9 mouse cellular contexts compared by ENCODE assay signal in genomic region chr1:133921304-133921751, GRCm38 (mm10). TPM values are rescaled to one million over a fixed set of nuclear protein-coding genes. Genes with fewer than 3 reads are reported as not detected.
DNase-seq lines count a peak whose midpoint lies in the region; ATAC-seq and TF ChIP-seq lines count a peak whose summit lies in the region.
"Had no signal": no experiment of that assay in that cellular context is flagged by ENCODE, and none has a peak within 500 bp of the region (broad histone marks: within the 10 kb centered on the region; RNA-seq: fewer than 3 reads in every experiment).

TSS of gene Prelp (minus strand) at chr1:133921414.

- no peaks in the 10 kb centered on the region for H3K27me3 ChIP-seq in forebrain, embryonic 11.5 days (ENCODE audit: control insufficient read depth, insufficient read depth, low read length)
- H3K27me3 ChIP-seq in limb, embryonic 12.5 days, result no peaks in the 10 kb centered on the region; the same call in 1 of the 2 replicates
- H3K27me3 ChIP-seq in neural tube, embryonic 12.5 days (replicated peaks), result no peaks in the 10 kb centered on the region

- WGBS in forebrain, embryonic 11.5 days, result 17% methylated on average over 8 of the region's 8 CpGs
- 17% methylated on average over 8 of the region's 8 CpGs for WGBS in limb, embryonic 12.5 days
- WGBS in neural tube, embryonic 12.5 days, result 20% methylated on average over 8 of the region's 8 CpGs

- no peak for TF ChIP-seq CTCF in left cerebral cortex, adult 2 months (IDR thresholded peaks at IDR 0.05)

- 0 out of 2 replicates have a peak within 1 kb of the TSS, but pooled peaks have one; percentile 19 for H3K27ac ChIP-seq in left cerebral cortex, adult 2 months
- no peak within 1 kb of the TSS for H3K27ac ChIP-seq in forebrain, embryonic 11.5 days (ENCODE audit: low read depth, low read length)
- H3K27ac ChIP-seq in limb, embryonic 12.5 days, result peak within 1 kb of the TSS; percentile 77
- no peak within 1 kb of the TSS for H3K27ac ChIP-seq in neural tube, embryonic 12.5 days

- no peaks in the 10 kb centered on the region for H3K9me3 ChIP-seq in forebrain, embryonic 11.5 days (ENCODE audit: control insufficient read depth, low read length)
- H3K9me3 ChIP-seq in limb, embryonic 12.5 days, result no peaks in the 10 kb centered on the region
- no peaks in the 10 kb centered on the region; the same call in 1 of the 2 replicates for H3K9me3 ChIP-seq in neural tube, embryonic 12.5 days

- intact Hi-C loops in left cerebral cortex, adult 2 months (cut with DNase I), result no loop called here
- intact Hi-C loops in heart, postnatal 36 days (cut with DNase I), result no loop called here

- peak; percentile 29; the same call in 1 of the 2 replicates for ATAC-seq in forebrain, embryonic 11.5 days (replicated peaks; ENCODE audit: low FRiP score)
- peak; percentile 40; the same call in 1 of the 2 replicates for ATAC-seq in limb, embryonic 12.5 days (ENCODE audit: insufficient number of reproducible peaks, insufficient read depth, low FRiP score, low TSS enrichment, low read depth)
- ATAC-seq in neural tube, embryonic 12.5 days (ENCODE audit: low FRiP score, low read depth), result no peak

- 0 out of 2 replicates have a peak within 1 kb of the TSS, but pooled peaks have one; percentile 14 for H3K4me3 ChIP-seq in left cerebral cortex, adult 2 months
- H3K4me3 ChIP-seq in forebrain, embryonic 11.5 days (ENCODE audit: low read depth, low read length), result no peak within 1 kb of the TSS
- H3K4me3 ChIP-seq in limb, embryonic 12.5 days (replicated peaks), result no peak within 1 kb of the TSS
- no peak within 1 kb of the TSS for H3K4me3 ChIP-seq in neural tube, embryonic 12.5 days

- peaks cover 23% of the 10 kb centered on the region; the same call in 1 of the 2 replicates for H3K4me1 ChIP-seq in forebrain, embryonic 11.5 days (replicated peaks; ENCODE audit: control insufficient read depth, insufficient read depth, low read length)
- peaks cover 44% of the 10 kb centered on the region for H3K4me1 ChIP-seq in limb, embryonic 12.5 days (replicated peaks)
- peaks cover 38% of the 10 kb centered on the region for H3K4me1 ChIP-seq in neural tube, embryonic 12.5 days

- H3K9ac ChIP-seq in forebrain, embryonic 11.5 days (ENCODE audit: low read length), result no peak within 1 kb of the TSS
- H3K9ac ChIP-seq in limb, embryonic 12.5 days (replicated peaks), result no peak within 1 kb of the TSS
- H3K9ac ChIP-seq in neural tube, embryonic 12.5 days, result no peak within 1 kb of the TSS

- H3K4me2 ChIP-seq in forebrain, embryonic 11.5 days (ENCODE audit: low read depth, low read length, severe bottlenecking), result no peak within 1 kb of the TSS; the same call in 1 of the 2 replicates
- peak within 1 kb of the TSS; percentile 35 for H3K4me2 ChIP-seq in limb, embryonic 12.5 days
- peak within 1 kb of the TSS; percentile 28 for H3K4me2 ChIP-seq in neural tube, embryonic 12.5 days (replicated peaks)

- no peaks in the 10 kb centered on the region for H3K36me3 ChIP-seq in forebrain, embryonic 11.5 days (ENCODE audit: control insufficient read depth, insufficient read depth, low read length)
- no peaks in the 10 kb centered on the region for H3K36me3 ChIP-seq in limb, embryonic 12.5 days
- no peaks in the 10 kb centered on the region for H3K36me3 ChIP-seq in neural tube, embryonic 12.5 days

- DNase-seq in left cerebral cortex, adult 2 months (ENCODE audit: extremely low spot score in 1 of 2, low spot score in 2 of 2), result peak in 1 of 2 experiments; percentile 13
- DNase-seq in left cerebral cortex, adult 11 months (ENCODE audit: low spot score), result no peak
- DNase-seq in forebrain, embryonic 11.5 days (ENCODE audit: low spot score), result no peak
- peak; percentile 59 to 70 for DNase-seq in heart, postnatal 36 days
- no peak for DNase-seq in cerebellum, postnatal 14 days
- DNase-seq in c-Kit-positive CD71-positive TER-119-positive erythroid progenitor cells, embryonic 14.5 days (ENCODE audit: low spot score), result no peak

RNA-seq across cellular contexts. Expression of gene Prelp, which starts in this region (rescaled TPM):
- 10 to 100 TPM; 10.8 to 11.6 TPM for total RNA-seq in left cerebral cortex, adult 2 months (2021)
- polyA plus RNA-seq in forebrain, embryonic 11.5 days (2014; fragmentation: Nextera tagmentation; extraction: Ambion mirVana), result 1.2 and 1.4 TPM in 2 replicates
- total RNA-seq in heart, postnatal 36 days (2021), result 10 to 100 TPM; 30.9 to 32.5 TPM
- 2.0 and 3.2 TPM in 2 replicates for polyA plus RNA-seq in limb, embryonic 12.5 days (2016; fragmentation: Nextera tagmentation; extraction: Ambion mirVana)
- polyA plus RNA-seq in neural tube, embryonic 12.5 days (2016; fragmentation: Nextera tagmentation; extraction: Ambion mirVana), result 3.5 and 4.9 TPM in 2 replicates
- total RNA-seq: hematopoietic stem cell, adult 5-6 weeks had no signal

Comparison
In these comparisons a context has a peak if more than half of its experiments do, and no peak if none do; other contexts are left out.
1. DNase-seq: peak in heart, postnatal 36 days (2 of 2); none in left cerebral cortex, adult 11 months (single experiment), forebrain, embryonic 11.5 days (single experiment), cerebellum, postnatal 14 days (0 of 2) and c-Kit-positive CD71-positive TER-119-positive erythroid progenitor cells, embryonic 14.5 days (single experiment).
2. H3K27ac ChIP-seq: peak in left cerebral cortex, adult 2 months (single experiment) and limb, embryonic 12.5 days (single experiment); none in forebrain, embryonic 11.5 days (single experiment) and neural tube, embryonic 12.5 days (single experiment).